Mouse (Mus musculus): Measurements from ENCODE around the gene Sbsn. TPM values are rescaled to one million over a fixed set of nuclear protein-coding genes. Genes with fewer than 3 reads are reported as not detected.

Sbsn gene
- polyA plus RNA-seq (2016; fragmentation: Nextera tagmentation; extraction: Ambion mirVana) = 1.5 and 2.0 TPM in 2 replicates

GRCm38 (mm10) chr7:30751086-30751669, at the start of gene Sbsn:
Gene Sbsn (plus strand): TSS chr7:30751471.
- WGBS = 70% methylated on average over 5 of the region's 5 CpGs
- no peak within 1 kb of the TSS for H3K4me3 ChIP-seq (replicated peaks)
- H3K27me3 ChIP-seq = no peaks in the 10 kb centered on the region
- H3K9ac ChIP-seq = no peak within 1 kb of the TSS
- peaks cover 17% of the 10 kb centered on the region for H3K36me3 ChIP-seq (replicated peaks)
- H3K9me3 ChIP-seq = peaks cover 7% of the 10 kb centered on the region; the same call in 1 of the 2 replicates
- ATAC-seq (ENCODE audit: low FRiP score) = no peak
- no peak within 1 kb of the TSS for H3K27ac ChIP-seq
- H3K4me1 ChIP-seq = no peaks in the 10 kb centered on the region
- no peak within 1 kb of the TSS for H3K4me2 ChIP-seq

GRCm38 (mm10) chr7:30706214-30706882, 44.9 kb upstream of the Sbsn start:
- WGBS = 78% methylated on average over 8 of the region's 8 CpGs
- Histone ChIP-seq H3K36me3 (replicated peaks) (no peaks in the 10 kb centered on the region), H3K9me3 (no peaks in the 10 kb centered on the region), H3K4me3 (replicated peaks) (no peak overlapping the region), H3K4me1 (no peaks in the 10 kb centered on the region), H3K4me2 (no peak overlapping the region), H3K27me3 (peaks cover 12% of the 10 kb centered on the region), H3K9ac (no peak overlapping the region), H3K27ac (no peak overlapping the region)
- ATAC-seq (ENCODE audit: low FRiP score) = no peak

- Histone ChIP-seq H3K9me3 (no peaks in the 10 kb centered on the region), H3K4me3 (replicated peaks) (no peak overlapping the region), H3K27me3 (peaks cover 15% of the 10 kb centered on the region), H3K9ac (no peak overlapping the region), H3K36me3 (replicated peaks) (no peaks in the 10 kb centered on the region), H3K4me1 (no peaks in the 10 kb centered on the region), H3K4me2 (no peak overlapping the region), H3K27ac (no peak overlapping the region)
- 91% methylated on average over 1 of the region's 1 CpGs for WGBS
- no peak for ATAC-seq (ENCODE audit: low FRiP score)
Measured at GRCm38 (mm10) chr7:30707441-30707840, 43.8 kb upstream of the Sbsn start.

- no peaks in the 10 kb centered on the region for H3K4me1 ChIP-seq
- H3K4me3 ChIP-seq (replicated peaks) = no peak within 1 kb of the TSS
- no peak within 1 kb of the TSS for H3K27ac ChIP-seq
- no peaks in the 10 kb centered on the region for H3K9me3 ChIP-seq
- no peaks in the 10 kb centered on the region for H3K36me3 ChIP-seq (replicated peaks)
- no peak within 1 kb of the TSS for H3K9ac ChIP-seq
- WGBS = 81% methylated on average over 3 of the region's 3 CpGs
- H3K27me3 ChIP-seq = peaks cover 40% of the 10 kb centered on the region
- no peak for ATAC-seq (ENCODE audit: low FRiP score)
- H3K4me2 ChIP-seq = no peak within 1 kb of the TSS
Measured at GRCm38 (mm10) chr7:30711942-30712341, 39.3 kb upstream of the Sbsn start, which contains the start of gene Atp4a. Gene Atp4a (plus strand): TSS chr7:30712209.

GRCm38 (mm10) chr7:30717006-30717715, 34.1 kb upstream of the Sbsn start:
- Histone ChIP-seq H3K4me1 (peaks cover 10% of the 10 kb centered on the region), H3K27ac (no peak overlapping the region), H3K36me3 (replicated peaks) (no peaks in the 10 kb centered on the region), H3K27me3 (peaks cover 35% of the 10 kb centered on the region), H3K4me3 (replicated peaks) (peak overlapping the region; percentile 34), H3K9me3 (no peaks in the 10 kb centered on the region), H3K9ac (peak overlapping the region; percentile 45; the same call in 1 of the 2 replicates), H3K4me2 (peak overlapping the region; percentile 57)
- 3% methylated on average over 43 of the region's 43 CpGs for WGBS
- ATAC-seq (ENCODE audit: low FRiP score) = peak; percentile 96

GRCm38 (mm10) chr7:30717716-30718046, 33.6 kb upstream of the Sbsn start:
- peak overlapping the region; percentile 34 for H3K4me3 ChIP-seq (replicated peaks)
- no peaks in the 10 kb centered on the region for H3K9me3 ChIP-seq
- peaks cover 32% of the 10 kb centered on the region for H3K27me3 ChIP-seq
- ATAC-seq (ENCODE audit: low FRiP score) = no peak; the same call in 1 of the 2 replicates
- H3K4me1 ChIP-seq = peaks cover 10% of the 10 kb centered on the region
- peak overlapping the region; percentile 45; the same call in 1 of the 2 replicates for H3K9ac ChIP-seq
- no peaks in the 10 kb centered on the region for H3K36me3 ChIP-seq (replicated peaks)
- 10% methylated on average over 14 of the region's 14 CpGs for WGBS
- H3K4me2 ChIP-seq = peak overlapping the region; percentile 57
- no peak overlapping the region for H3K27ac ChIP-seq

- Histone ChIP-seq H3K4me1 (peaks cover 10% of the 10 kb centered on the region), H3K36me3 (replicated peaks) (no peaks in the 10 kb centered on the region), H3K9me3 (no peaks in the 10 kb centered on the region), H3K4me3 (replicated peaks) (no peak overlapping the region), H3K4me2 (no peak overlapping the region), H3K9ac (no peak overlapping the region), H3K27ac (no peak overlapping the region), H3K27me3 (peaks cover 29% of the 10 kb centered on the region)
- ATAC-seq (ENCODE audit: low FRiP score) = no peak
- 93% methylated on average over 5 of the region's 5 CpGs for WGBS
Measured at GRCm38 (mm10) chr7:30719669-30720068, 31.6 kb upstream of the Sbsn start.

- peaks cover 6% of the 10 kb centered on the region; the same call in 1 of the 2 replicates for H3K36me3 ChIP-seq (replicated peaks)
- no peaks in the 10 kb centered on the region for H3K9me3 ChIP-seq
- 84% methylated on average over 7 of the region's 7 CpGs for WGBS
Measured at GRCm38 (mm10) chr7:30721286-30721685, 30.0 kb upstream of the Sbsn start.

GRCm38 (mm10) chr7:30723274-30723953, 27.9 kb upstream of the Sbsn start:
- no peak overlapping the region for H3K27ac ChIP-seq
- H3K9ac ChIP-seq = no peak overlapping the region
- no peak for ATAC-seq (ENCODE audit: low FRiP score)
- H3K27me3 ChIP-seq = no peaks in the 10 kb centered on the region
- H3K4me1 ChIP-seq = peaks cover 8% of the 10 kb centered on the region
- H3K9me3 ChIP-seq = no peaks in the 10 kb centered on the region
- WGBS = 75% methylated on average over 6 of the region's 6 CpGs
- no peak overlapping the region for H3K4me2 ChIP-seq
- peaks cover 19% of the 10 kb centered on the region; the same call in 1 of the 2 replicates for H3K36me3 ChIP-seq (replicated peaks)
- H3K4me3 ChIP-seq (replicated peaks) = no peak overlapping the region

More at GRCm38 (mm10) chr7:30721286-30721685, 30.0 kb upstream of the Sbsn start:
- H3K4me1 ChIP-seq = peaks cover 10% of the 10 kb centered on the region
- ATAC-seq (ENCODE audit: low FRiP score) = no peak
- no peak overlapping the region for H3K9ac ChIP-seq
- H3K4me2 ChIP-seq = no peak overlapping the region
- 0 out of 2 replicates have a peak overlapping the region, but pooled peaks have one; percentile 19 for H3K27ac ChIP-seq
- peaks cover 13% of the 10 kb centered on the region for H3K27me3 ChIP-seq
- H3K4me3 ChIP-seq (replicated peaks) = no peak overlapping the region

- Histone ChIP-seq H3K4me1 (peaks cover 26% of the 10 kb centered on the region), H3K9me3 (no peaks in the 10 kb centered on the region), H3K4me2 (peak overlapping the region; percentile 70), H3K27me3 (no peaks in the 10 kb centered on the region), H3K36me3 (replicated peaks) (peaks cover 34% of the 10 kb centered on the region), H3K9ac (peak overlapping the region; percentile 69), H3K4me3 (replicated peaks) (peak overlapping the region; percentile 61; the same call in 1 of the 2 replicates), H3K27ac (no peak overlapping the region)
- ATAC-seq (ENCODE audit: low FRiP score) = no peak
- WGBS = 79% methylated on average over 6 of the region's 6 CpGs
Measured at GRCm38 (mm10) chr7:30728214-30728613, 23.1 kb upstream of the Sbsn start.

- Histone ChIP-seq H3K9ac (peak overlapping the region; percentile 69), H3K4me1 (peaks cover 26% of the 10 kb centered on the region), H3K27ac (peak overlapping the region; percentile 91), H3K27me3 (no peaks in the 10 kb centered on the region), H3K4me3 (replicated peaks) (peak overlapping the region; percentile 61), H3K9me3 (no peaks in the 10 kb centered on the region), H3K36me3 (replicated peaks) (peaks cover 41% of the 10 kb centered on the region), H3K4me2 (peak overlapping the region; percentile 70)
- WGBS = 9% methylated on average over 26 of the region's 26 CpGs
- no peak; the same call in 1 of the 2 replicates for ATAC-seq (ENCODE audit: low FRiP score)
Measured at GRCm38 (mm10) chr7:30728739-30729395, 22.4 kb upstream of the Sbsn start.

Measured in forebrain, embryonic 12.5 days (tissue).